Mouse (Mus musculus) embryonic facial prominence, embryonic 15.5 days (tissue): Measurements from ENCODE around the gene Map3k20. TPM values are rescaled to one million over a fixed set of nuclear protein-coding genes. Genes with fewer than 3 reads are reported as not detected.
A peak's percentile ranks its signal among the peaks of the same experiment; 100 is the strongest.

Experiments
- ATAC-seq: fragments of 200-750 bp; cut with Nextera tagmentation; 2 replicates; pipeline ENCODE4 v1.8.0; 2017; ENCODE audit warnings: low read depth, moderate TSS enrichment; ENCODE audit not compliant: insufficient number of reproducible peaks, low FRiP score, low TSS enrichment
- H3K27ac ChIP-seq: fragments of 300-500 bp; sonication (generic); replicated peaks from 2 replicates; pipeline ENCODE4 v1.5.1; 2015; ENCODE audit warnings: mild to moderate bottlenecking, inconsistent platforms
- H3K27me3 ChIP-seq: fragments of 300-500 bp; sonication (generic); 2 replicates; pipeline ENCODE4 v1.6.1; 2015; ENCODE audit warnings: inconsistent platforms
- H3K36me3 ChIP-seq: fragments of 300-500 bp; sonication (generic); 2 replicates; pipeline ENCODE4 v1.6.1; 2015; ENCODE audit warnings: mild to moderate bottlenecking, inconsistent platforms
- H3K4me1 ChIP-seq: fragments of 300-500 bp; sonication (generic); 2 replicates; pipeline ENCODE4 v1.6.1; 2015; ENCODE audit warnings: inconsistent platforms
- H3K4me2 ChIP-seq: fragments of 300-500 bp; sonication (generic); replicated peaks from 2 replicates; pipeline ENCODE4 v1.6.1; 2015; ENCODE audit warnings: mild to moderate bottlenecking, inconsistent platforms
- H3K4me3 ChIP-seq: fragments of 300-500 bp; sonication (generic); replicated peaks from 2 replicates; pipeline ENCODE4 v1.5.1; 2015; ENCODE audit warnings: mild to moderate bottlenecking, inconsistent platforms
- H3K9ac ChIP-seq: fragments of 300-500 bp; sonication (generic); 2 replicates; pipeline ENCODE4 v1.6.1; 2015; ENCODE audit warnings: inconsistent platforms
- H3K9me3 ChIP-seq: fragments of 300-500 bp; sonication (generic); replicated peaks from 2 replicates; pipeline ENCODE4 v1.6.1; 2016; ENCODE audit warnings: inconsistent platforms
- WGBS: fragments of 180-500 bp; shearing (Covaris S2); methylation state at CpG from one replicate; pipeline ENCODE4 v1.1.7; 2015; 5-methylcytosine and 5-hydroxymethylcytosine counted together
- polyA plus RNA-seq: library from polyadenylated mRNA; unstranded; fragments of >200 nt; fragmentation: Nextera tagmentation; extraction: Ambion mirVana; gene quantifications from 2 replicates; pipeline ENCODE4 v1.2.1, GENCODE M21; 2015

The Map3k20 gene
- 21.0 and 23.9 TPM in 2 replicates for polyA plus RNA-seq

DNA sequence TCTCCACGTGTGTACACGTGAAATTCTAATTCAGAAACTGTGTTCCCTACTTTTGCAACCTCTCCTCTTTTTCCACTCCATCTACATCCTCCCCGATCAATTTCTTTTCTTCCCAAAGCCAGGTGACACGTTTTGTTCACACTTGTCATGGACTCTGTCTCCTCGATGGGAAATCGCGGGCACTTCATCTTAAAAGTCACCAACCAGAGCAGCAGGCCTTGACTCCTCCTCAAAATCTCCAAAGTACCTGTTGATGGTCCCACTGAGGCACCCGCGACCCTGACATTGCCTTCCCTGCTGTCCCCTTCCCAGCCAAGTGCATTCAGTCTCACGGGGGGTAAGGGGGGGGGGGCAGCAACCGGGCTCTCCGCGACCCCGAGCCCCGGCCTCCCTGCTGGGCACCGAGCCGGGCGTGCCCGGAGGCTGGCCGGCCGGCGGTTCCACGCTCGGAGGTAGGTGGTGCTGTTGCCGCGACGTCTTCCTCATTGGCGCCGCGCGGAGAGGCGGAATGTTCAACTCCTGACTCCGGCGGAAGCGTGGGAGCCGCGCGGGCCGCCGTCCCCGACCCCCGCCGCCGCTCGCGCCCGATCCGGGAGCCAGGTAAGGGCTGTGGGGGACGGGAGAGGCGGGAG, at the start of gene Map3k20:
Map3k20 (plus strand) TSS at position 382 of the 632 bp plus-strand sequence.
- Histone ChIP-seq H3K36me3 (no peaks in the 10 kb centered on the region), H3K27me3 (0 out of 2 replicates have a peak, but pooled peaks cover 2% of the 10 kb centered on the region), H3K4me2 (peak within 1 kb of the TSS; percentile 71), H3K4me3 (peak within 1 kb of the TSS; percentile 79), H3K9me3 (no peaks in the 10 kb centered on the region), H3K27ac (peak within 1 kb of the TSS; percentile 82), H3K9ac (peak within 1 kb of the TSS; percentile 84), H3K4me1 (peaks cover 13% of the 10 kb centered on the region)
- peak; percentile 76 for ATAC-seq
- 2% methylated on average over 50 of the region's 50 CpGs for whole genome bisulfite sequencing

DNA sequence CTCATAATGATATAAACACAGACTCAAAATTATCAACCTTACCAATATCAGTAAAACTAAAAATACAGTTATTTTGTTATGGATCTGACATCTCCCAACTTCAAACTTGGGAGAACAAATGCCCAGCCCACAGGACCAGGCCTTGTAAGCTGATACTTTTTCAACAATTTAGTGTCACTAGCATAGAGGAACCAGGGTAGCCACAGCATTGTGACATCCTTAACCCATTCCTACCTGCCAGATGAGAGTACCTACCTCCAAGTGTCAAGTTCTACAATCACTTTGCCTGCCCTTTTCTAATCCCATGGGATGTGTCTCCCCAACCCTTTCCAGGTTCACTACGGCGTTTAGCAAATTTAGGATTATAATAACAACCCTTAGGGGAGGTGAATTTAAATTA, 47.0 kb upstream of the Map3k20 start:
- no peak for ATAC-seq
- H3K4me1 ChIP-seq, result peaks cover 45% of the 10 kb centered on the region
- peak overlapping the region; percentile 90; the same call in 1 of the 2 replicates for H3K27ac ChIP-seq
- H3K9ac ChIP-seq, result no peak overlapping the region
- H3K9me3 ChIP-seq, result no peaks in the 10 kb centered on the region
- no peak overlapping the region for H3K4me3 ChIP-seq
- no peaks in the 10 kb centered on the region for H3K27me3 ChIP-seq
- WGBS, result 49% methylated on average over 2 of the region's 2 CpGs
- no peaks in the 10 kb centered on the region for H3K36me3 ChIP-seq
- H3K4me2 ChIP-seq, result no peak overlapping the region

DNA sequence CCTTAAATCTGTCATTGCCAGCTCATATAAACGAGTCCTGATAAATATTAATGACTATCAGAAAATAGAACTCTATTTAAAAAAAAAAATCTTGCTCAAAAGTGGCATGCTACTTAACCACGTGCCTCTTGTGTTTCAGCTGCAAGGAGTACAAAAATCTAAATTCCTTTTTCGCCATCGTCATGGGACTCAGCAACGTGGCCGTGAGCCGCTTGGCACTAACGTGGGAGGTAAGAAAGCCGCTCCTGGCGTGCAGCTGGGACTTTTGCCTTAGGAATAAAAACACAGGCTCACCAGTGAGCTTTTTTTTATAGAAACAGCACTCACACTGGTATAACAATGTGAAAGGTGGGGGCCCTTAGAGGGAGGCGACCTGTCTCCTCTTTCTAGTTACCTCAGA, 46.5 kb upstream of the Map3k20 start:
- Histone ChIP-seq H3K4me3 (no peak overlapping the region), H3K27ac (peak overlapping the region; percentile 90), H3K27me3 (no peaks in the 10 kb centered on the region), H3K9ac (no peak overlapping the region), H3K4me2 (no peak overlapping the region), H3K4me1 (peaks cover 41% of the 10 kb centered on the region), H3K9me3 (no peaks in the 10 kb centered on the region), H3K36me3 (no peaks in the 10 kb centered on the region)
- 34% methylated on average over 11 of the region's 11 CpGs for WGBS
- no peak for ATAC-seq

DNA sequence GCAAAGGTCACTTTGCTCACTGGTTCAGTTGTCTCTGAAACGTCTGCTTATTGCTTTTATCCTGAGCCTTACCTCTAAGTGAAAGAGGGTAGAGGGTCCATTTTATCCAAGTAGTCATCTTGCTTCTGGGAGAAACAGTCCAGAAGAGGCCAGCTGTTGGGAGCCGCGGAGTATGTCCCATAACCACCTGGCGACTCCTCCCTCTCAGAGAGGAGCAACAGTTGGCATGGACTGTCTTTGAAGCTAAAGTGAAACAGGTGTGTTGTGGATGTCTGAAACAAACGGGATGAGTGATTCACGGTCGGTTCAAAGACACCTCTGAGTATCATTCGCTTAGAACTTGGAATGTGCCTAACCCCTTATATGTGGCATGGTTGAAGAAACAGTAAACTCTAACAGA, 46.0 kb upstream of the Map3k20 start:
- Histone ChIP-seq H3K4me1 (peaks cover 38% of the 10 kb centered on the region), H3K27ac (peak overlapping the region; percentile 90), H3K9ac (no peak overlapping the region), H3K27me3 (no peaks in the 10 kb centered on the region), H3K4me3 (no peak overlapping the region), H3K9me3 (no peaks in the 10 kb centered on the region), H3K36me3 (no peaks in the 10 kb centered on the region), H3K4me2 (no peak overlapping the region)
- WGBS, result 43% methylated on average over 8 of the region's 8 CpGs
- ATAC-seq, result no peak

DNA sequence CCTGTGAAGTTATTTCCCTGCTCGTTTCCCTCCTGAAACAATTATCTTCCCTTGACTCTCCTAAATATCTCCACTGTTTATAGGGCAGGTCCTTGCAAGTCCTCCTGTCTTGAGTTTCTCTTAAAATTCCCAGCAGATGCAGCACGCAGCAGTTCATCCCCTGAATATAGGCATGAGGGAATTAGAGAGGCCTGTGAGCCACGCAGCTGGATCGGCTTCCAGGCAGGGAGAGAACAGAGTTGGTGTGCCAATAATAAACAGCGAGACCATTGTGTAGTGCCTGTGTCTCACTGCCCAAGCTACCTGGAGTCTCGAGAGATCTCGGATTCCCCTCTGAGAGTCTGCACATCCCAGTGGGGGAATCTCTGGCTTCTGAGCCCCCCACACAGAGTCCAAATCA, 45.4 kb upstream of the Map3k20 start:
- Histone ChIP-seq H3K9me3 (no peaks in the 10 kb centered on the region), H3K9ac (no peak overlapping the region), H3K27ac (peak overlapping the region; percentile 90), H3K4me3 (no peak overlapping the region), H3K4me2 (no peak overlapping the region), H3K36me3 (no peaks in the 10 kb centered on the region), H3K4me1 (peaks cover 38% of the 10 kb centered on the region), H3K27me3 (no peaks in the 10 kb centered on the region)
- ATAC-seq, result peak; percentile 27; the same call in 1 of the 2 replicates
- 15% methylated on average over 7 of the region's 7 CpGs for WGBS

DNA sequence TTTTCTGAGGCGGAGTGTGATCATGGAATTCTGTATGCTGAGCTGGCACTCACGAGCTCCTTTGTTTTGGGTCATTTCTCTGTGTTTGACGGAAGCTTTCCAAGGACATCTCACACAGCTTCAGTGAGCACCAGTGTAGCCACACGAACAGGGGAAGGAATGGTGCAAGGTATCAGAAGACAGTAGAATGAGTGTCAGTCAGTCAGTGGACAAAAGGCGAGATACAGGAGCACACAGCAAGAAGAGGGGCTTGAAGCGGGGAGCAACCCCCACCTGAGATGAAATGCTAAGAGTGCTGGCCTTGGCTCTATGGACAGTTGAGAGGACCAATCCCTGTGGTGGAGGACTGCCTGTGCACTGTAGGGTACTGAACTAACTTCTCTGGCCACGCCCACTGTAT, 44.7 kb upstream of the Map3k20 start:
- 78% methylated on average over 7 of the region's 7 CpGs for WGBS
- Histone ChIP-seq H3K9me3 (no peaks in the 10 kb centered on the region), H3K27ac (peak overlapping the region; percentile 90), H3K36me3 (no peaks in the 10 kb centered on the region), H3K9ac (no peak overlapping the region), H3K4me3 (no peak overlapping the region), H3K4me1 (peaks cover 31% of the 10 kb centered on the region), H3K4me2 (no peak overlapping the region), H3K27me3 (no peaks in the 10 kb centered on the region)
- ATAC-seq, result peak; percentile 32; the same call in 1 of the 2 replicates

DNA sequence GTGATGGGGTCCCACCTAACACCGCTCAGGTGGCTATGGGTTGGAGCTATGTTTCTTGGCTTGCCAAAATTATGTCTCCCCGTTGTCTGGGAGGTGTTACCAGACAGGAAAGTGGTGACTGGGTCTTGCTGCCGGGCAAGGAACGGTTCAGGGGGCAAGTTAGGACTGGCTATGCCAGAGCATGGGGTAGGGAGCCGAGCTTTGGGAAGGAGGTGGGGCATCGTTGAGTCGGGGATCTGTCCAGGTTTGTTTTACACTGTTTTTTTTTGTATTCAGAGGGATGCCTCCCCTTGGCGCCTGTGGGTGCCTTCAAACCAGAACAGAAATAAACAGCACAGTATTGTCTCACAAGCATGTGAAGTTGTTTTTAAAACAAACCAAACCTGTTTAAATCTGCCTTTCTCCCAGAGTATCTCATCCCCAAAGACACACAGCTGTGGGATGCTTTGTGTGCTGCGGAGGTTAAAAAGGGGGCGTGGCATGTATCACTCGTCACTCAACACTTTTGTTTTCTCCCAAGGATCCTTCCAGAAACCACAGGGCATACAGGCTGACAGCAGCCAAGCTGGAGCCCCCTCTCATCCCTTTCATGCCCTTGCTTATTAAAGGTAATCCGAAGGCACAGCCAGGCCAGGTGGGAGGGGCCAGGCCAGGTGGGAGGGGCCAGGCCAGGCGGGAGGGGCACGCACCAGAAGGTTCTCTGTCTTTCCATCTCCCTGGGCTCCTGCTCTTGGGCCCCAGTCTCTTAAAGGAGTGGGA, 43.5 kb upstream of the Map3k20 start:
- Histone ChIP-seq H3K4me2 (peak overlapping the region; percentile 33; the same call in 1 of the 2 replicates), H3K27me3 (no peaks in the 10 kb centered on the region), H3K36me3 (no peaks in the 10 kb centered on the region), H3K4me1 (peaks cover 28% of the 10 kb centered on the region), H3K9ac (no peak overlapping the region), H3K4me3 (peak overlapping the region; percentile 31), H3K27ac (peak overlapping the region; percentile 75), H3K9me3 (no peaks in the 10 kb centered on the region)
- ATAC-seq, result peak; percentile 69; the same call in 1 of the 2 replicates
- 32% methylated on average over 14 of the region's 14 CpGs for WGBS

DNA sequence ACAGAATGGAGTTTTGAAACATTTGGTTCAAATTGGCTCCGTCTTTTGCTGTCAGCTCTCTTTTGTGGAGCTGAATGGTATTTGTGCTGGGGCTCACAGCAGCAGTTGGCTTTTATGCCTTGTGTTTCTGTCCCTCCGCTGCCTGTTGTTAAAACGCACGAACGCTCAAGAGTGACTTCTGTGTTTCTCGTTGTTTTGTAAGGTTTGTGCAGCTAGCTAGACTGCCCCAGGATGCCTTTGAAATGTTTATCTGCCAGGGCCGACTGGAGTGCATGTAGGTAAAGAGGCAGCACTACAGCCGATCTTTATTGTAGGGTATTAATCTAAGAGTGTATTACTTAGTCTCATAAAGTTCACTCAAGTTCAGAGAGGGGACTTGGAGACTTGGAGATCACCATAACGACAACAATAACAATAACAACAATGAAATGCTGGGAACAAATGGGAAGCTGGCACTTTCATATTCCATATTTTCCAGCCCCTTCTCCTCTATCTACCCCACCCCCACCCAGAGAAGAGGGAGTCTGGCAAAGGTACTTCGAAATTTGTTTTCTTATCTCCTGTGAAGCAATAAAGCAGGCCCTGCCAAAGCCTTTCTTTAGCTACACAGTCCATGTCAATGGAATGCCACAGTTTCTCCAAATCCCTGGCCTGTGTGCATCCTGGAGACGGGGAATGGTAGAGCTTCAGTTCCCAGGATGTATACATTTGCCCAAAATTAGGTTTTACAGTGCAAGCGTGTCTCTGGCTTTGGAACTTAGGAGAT, 42.3 kb upstream of the Map3k20 start:
- Histone ChIP-seq H3K27ac (peak overlapping the region; percentile 45), H3K9me3 (no peaks in the 10 kb centered on the region), H3K36me3 (no peaks in the 10 kb centered on the region), H3K4me2 (no peak overlapping the region), H3K4me3 (no peak overlapping the region), H3K4me1 (peaks cover 28% of the 10 kb centered on the region), H3K27me3 (no peaks in the 10 kb centered on the region), H3K9ac (no peak overlapping the region)
- 53% methylated on average over 12 of the region's 12 CpGs for WGBS
- no peak for ATAC-seq

DNA sequence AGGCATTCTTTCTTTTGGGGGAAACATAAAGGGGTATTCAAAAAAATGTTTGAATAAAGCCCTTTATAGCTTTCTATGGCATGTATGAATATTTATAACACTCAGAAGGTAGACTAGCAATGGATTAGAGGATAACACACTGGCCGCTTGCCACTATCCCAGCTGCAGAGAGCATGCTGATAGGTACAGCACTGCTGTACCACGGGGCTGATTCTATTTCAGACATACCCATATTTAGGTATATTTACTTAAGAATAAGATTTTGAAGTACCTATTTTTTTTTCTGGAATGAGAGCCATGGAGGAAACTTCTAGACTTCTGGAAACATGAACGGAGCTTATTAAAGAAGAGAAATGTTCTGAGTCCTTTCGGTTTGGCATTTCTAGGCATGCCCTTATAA, 39.8 kb upstream of the Map3k20 start:
- H3K4me1 ChIP-seq, result peaks cover 14% of the 10 kb centered on the region
- WGBS, result 66% methylated on average over 4 of the region's 4 CpGs
- H3K4me2 ChIP-seq, result no peak overlapping the region
- H3K36me3 ChIP-seq, result no peaks in the 10 kb centered on the region
- no peak overlapping the region for H3K4me3 ChIP-seq
- H3K9me3 ChIP-seq, result no peaks in the 10 kb centered on the region
- no peak overlapping the region for H3K9ac ChIP-seq
- H3K27ac ChIP-seq, result no peak overlapping the region
- no peaks in the 10 kb centered on the region for H3K27me3 ChIP-seq
- no peak for ATAC-seq

DNA sequence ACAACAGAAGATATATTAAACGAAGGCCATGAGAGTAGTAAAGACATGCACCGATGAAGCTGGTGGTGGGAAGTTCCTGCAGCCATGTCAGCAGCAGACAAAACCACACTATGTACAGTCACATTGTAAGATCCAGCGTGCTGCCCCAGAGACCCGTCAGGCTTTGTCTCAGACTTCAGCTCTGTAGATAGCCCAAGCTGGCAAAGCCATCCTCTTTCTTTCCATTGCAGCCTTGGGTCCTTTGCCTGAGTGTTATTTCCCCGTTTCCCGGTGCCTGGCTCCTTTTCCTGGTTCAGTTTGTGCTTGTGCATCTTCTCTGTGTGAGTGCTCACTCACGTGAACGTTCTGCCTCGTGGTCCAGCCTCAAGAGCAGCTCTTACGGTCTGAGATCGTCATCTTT, 39.1 kb upstream of the Map3k20 start:
- Histone ChIP-seq H3K9me3 (no peaks in the 10 kb centered on the region), H3K27ac (no peak overlapping the region), H3K4me1 (peaks cover 14% of the 10 kb centered on the region), H3K9ac (no peak overlapping the region), H3K4me2 (no peak overlapping the region), H3K4me3 (no peak overlapping the region), H3K27me3 (no peaks in the 10 kb centered on the region), H3K36me3 (no peaks in the 10 kb centered on the region)
- ATAC-seq, result no peak
- 84% methylated on average over 11 of the region's 11 CpGs for WGBS

DNA sequence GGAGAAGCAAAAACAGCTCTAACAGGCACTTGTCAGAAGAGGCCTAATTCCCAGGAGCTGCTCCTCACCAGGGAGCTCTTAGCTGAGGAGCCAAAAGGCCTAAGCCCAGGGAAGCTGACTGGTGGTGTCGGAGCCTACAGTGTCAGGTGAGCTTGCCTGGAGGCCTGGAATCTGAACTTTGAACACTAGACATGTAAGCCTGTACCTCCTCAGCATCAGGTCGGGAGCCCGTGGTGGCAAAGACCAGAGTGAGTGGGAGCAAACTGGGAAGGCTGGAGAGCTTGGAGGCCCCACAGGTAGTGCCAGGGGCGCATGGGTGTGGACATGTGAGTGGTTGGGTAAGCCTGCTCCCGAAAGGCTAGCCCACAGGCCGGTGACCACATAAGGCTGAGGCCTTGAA, 37.6 kb upstream of the Map3k20 start:
- Histone ChIP-seq H3K27me3 (no peaks in the 10 kb centered on the region), H3K4me2 (no peak overlapping the region), H3K36me3 (no peaks in the 10 kb centered on the region), H3K9me3 (no peaks in the 10 kb centered on the region), H3K27ac (no peak overlapping the region), H3K4me1 (peaks cover 10% of the 10 kb centered on the region), H3K4me3 (no peak overlapping the region), H3K9ac (no peak overlapping the region)
- no peak for ATAC-seq
- 80% methylated on average over 6 of the region's 6 CpGs for WGBS
